24 mouse cellular contexts compared by ENCODE assay signal in genomic region chr11:3973081-3973480, GRCm38 (mm10). TPM values are rescaled to one million over a fixed set of nuclear protein-coding genes. Genes with fewer than 3 reads are reported as not detected.
DNase-seq lines count a peak whose midpoint lies in the region; ATAC-seq lines count a peak whose summit lies in the region.
"Had no signal": no experiment of that assay in that cellular context is flagged by ENCODE, and none has a peak within 500 bp of the region (broad histone marks: within the 10 kb centered on the region; RNA-seq: fewer than 3 reads in every experiment).

No protein-coding gene starts in this region.

- H3K27ac ChIP-seq in forebrain, embryonic 11.5 days (ENCODE audit: low read depth, low read length), result no peak overlapping the region
- H3K27ac ChIP-seq in forebrain, embryonic 15.5 days (replicated peaks), result no peak overlapping the region
- H3K27ac ChIP-seq: embryonic facial prominence, embryonic 13.5 days; embryonic facial prominence, embryonic 15.5 days; forebrain, embryonic 10.5 days; forebrain, embryonic 13.5 days had no signal

- H3K4me3 ChIP-seq in forebrain, embryonic 11.5 days (ENCODE audit: low read depth, low read length), result no peak overlapping the region
- no peak overlapping the region for H3K4me3 ChIP-seq in forebrain, embryonic 15.5 days
- H3K4me3 ChIP-seq: embryonic facial prominence, embryonic 13.5 days; embryonic facial prominence, embryonic 15.5 days; erythroblast, embryonic 14.5 days; forebrain, embryonic 10.5 days; forebrain, embryonic 13.5 days had no signal

- H3K4me1 ChIP-seq in forebrain, embryonic 11.5 days (replicated peaks; ENCODE audit: control insufficient read depth, insufficient read depth, low read length), result no peaks in the 10 kb centered on the region
- H3K4me1 ChIP-seq in forebrain, embryonic 15.5 days, result no peaks in the 10 kb centered on the region
- H3K4me1 ChIP-seq: embryonic facial prominence, embryonic 13.5 days; embryonic facial prominence, embryonic 15.5 days; forebrain, embryonic 13.5 days had no signal

- no peaks in the 10 kb centered on the region for H3K27me3 ChIP-seq in forebrain, embryonic 11.5 days (ENCODE audit: control insufficient read depth, insufficient read depth, low read length)
- no peaks in the 10 kb centered on the region for H3K27me3 ChIP-seq in forebrain, embryonic 15.5 days
- H3K27me3 ChIP-seq: embryonic facial prominence, embryonic 13.5 days; embryonic facial prominence, embryonic 15.5 days; forebrain, embryonic 13.5 days had no signal

- peak; percentile 31 for DNase-seq in forebrain, embryonic 11.5 days (ENCODE audit: low spot score)
- DNase-seq in kidney, adult 9 months, result peak; percentile 4
- DNase-seq in kidney, postnatal 14 days, result no peak
- DNase-seq in urinary bladder, postnatal 14 days (ENCODE audit: low spot score), result peak; percentile 1
- no peak for DNase-seq in urinary bladder, postnatal 25 days (ENCODE audit: low spot score)
- DNase-seq: adrenal gland, adult 2 months; adrenal gland, postnatal 10 days; adrenal gland, postnatal 25 days; cerebellum, adult 11 months; cerebellum, adult 18-20 months; cerebellum, adult 8-10 months; cerebellum, postnatal 10 days; cerebellum, postnatal 25 days; embryo, embryonic 11 days had no signal

- H3K36me3 ChIP-seq in forebrain, embryonic 11.5 days (ENCODE audit: control insufficient read depth, insufficient read depth, low read length), result peaks cover 14% of the 10 kb centered on the region
- H3K36me3 ChIP-seq in forebrain, embryonic 15.5 days, result peaks cover 92% of the 10 kb centered on the region

- 96% methylated on average over 7 of the region's 7 CpGs for WGBS in forebrain, embryonic 11.5 days
- 96% methylated on average over 7 of the region's 7 CpGs for WGBS in forebrain, embryonic 15.5 days

- no peak for ATAC-seq in forebrain, embryonic 11.5 days (replicated peaks; ENCODE audit: low FRiP score)
- no peak for ATAC-seq in forebrain, embryonic 15.5 days (replicated peaks)
- ATAC-seq: forebrain, embryonic 13.5 days; forebrain, embryonic 16.5 days had no signal

- H3K9ac ChIP-seq in forebrain, embryonic 11.5 days (ENCODE audit: low read length), result no peak overlapping the region
- no peak overlapping the region for H3K9ac ChIP-seq in forebrain, embryonic 15.5 days (replicated peaks)
- H3K9ac ChIP-seq: embryonic facial prominence, embryonic 13.5 days; embryonic facial prominence, embryonic 15.5 days; forebrain, embryonic 13.5 days had no signal

- H3K9me3 ChIP-seq in forebrain, embryonic 11.5 days (ENCODE audit: control insufficient read depth, low read length), result no peaks in the 10 kb centered on the region
- no peaks in the 10 kb centered on the region for H3K9me3 ChIP-seq in forebrain, embryonic 15.5 days
- H3K9me3 ChIP-seq: embryonic facial prominence, embryonic 13.5 days; embryonic facial prominence, embryonic 15.5 days; forebrain, embryonic 10.5 days; forebrain, embryonic 13.5 days had no signal

- H3K4me2 ChIP-seq in forebrain, embryonic 11.5 days (ENCODE audit: low read depth, low read length, severe bottlenecking), result no peak overlapping the region
- H3K4me2 ChIP-seq in forebrain, embryonic 15.5 days (replicated peaks), result no peak overlapping the region
- H3K4me2 ChIP-seq: embryonic facial prominence, embryonic 13.5 days; embryonic facial prominence, embryonic 15.5 days; forebrain, embryonic 13.5 days had no signal

RNA-seq across cellular contexts. Expression of gene 4930556J24Rik, which starts 3.5 kb away (rescaled TPM):
- polyA plus RNA-seq in forebrain, embryonic 11.5 days (2014; fragmentation: Nextera tagmentation; extraction: Ambion mirVana), result 0.31 TPM in 1 of 2 replicates, not detected in the other
- not detected in 2 replicates for polyA plus RNA-seq in forebrain, embryonic 15.5 days (2015; fragmentation: Nextera tagmentation; extraction: Ambion mirVana)
- polyA plus RNA-seq: adrenal gland, adult 2 months; brain, embryonic 14.5 days; embryonic facial prominence, embryonic 11.5 days; erythroblast, embryonic 14.5 days; forebrain, embryonic 13.5 days had no signal

RNA-seq across cellular contexts. Expression of gene Pes1, which starts 9.3 kb away (rescaled TPM):
- 82.9 and 90.4 TPM in 2 replicates for polyA plus RNA-seq in forebrain, embryonic 11.5 days (2014; fragmentation: Nextera tagmentation; extraction: Ambion mirVana)
- 70.5 and 71.6 TPM in 2 replicates for polyA plus RNA-seq in forebrain, embryonic 15.5 days (2015; fragmentation: Nextera tagmentation; extraction: Ambion mirVana)

RNA-seq across cellular contexts. Expression of gene Gal3st1, which starts 10.4 kb away (rescaled TPM):
- polyA plus RNA-seq in forebrain, embryonic 11.5 days (2014; fragmentation: Nextera tagmentation; extraction: Ambion mirVana), result 0.41 and 0.57 TPM in 2 replicates
- polyA plus RNA-seq in forebrain, embryonic 15.5 days (2015; fragmentation: Nextera tagmentation; extraction: Ambion mirVana), result 1.5 and 2.0 TPM in 2 replicates
- polyA plus RNA-seq: erythroblast, embryonic 14.5 days had no signal

RNA-seq across cellular contexts. Expression of gene Tcn2, which starts 41.1 kb away (rescaled TPM):
- polyA plus RNA-seq in forebrain, embryonic 11.5 days (2014; fragmentation: Nextera tagmentation; extraction: Ambion mirVana), result 23.1 and 26.0 TPM in 2 replicates
- polyA plus RNA-seq in forebrain, embryonic 15.5 days (2015; fragmentation: Nextera tagmentation; extraction: Ambion mirVana), result 14.1 and 15.3 TPM in 2 replicates

RNA-seq across cellular contexts. Expression of gene Sec14l4, which starts 58.2 kb away (rescaled TPM):
- 0.29 TPM in 1 of 2 replicates, not detected in the other for polyA plus RNA-seq in forebrain, embryonic 11.5 days (2014; fragmentation: Nextera tagmentation; extraction: Ambion mirVana)
- polyA plus RNA-seq in forebrain, embryonic 15.5 days (2015; fragmentation: Nextera tagmentation; extraction: Ambion mirVana), result not detected in 2 replicates
- polyA plus RNA-seq: brain, embryonic 14.5 days; C2C12; embryonic facial prominence, embryonic 11.5 days; erythroblast, embryonic 14.5 days; forebrain, embryonic 10.5 days; forebrain, embryonic 13.5 days; forebrain, embryonic 16.5 days had no signal

Comparison
In these comparisons a context has a peak if more than half of its experiments do, and no peak if none do; other contexts are left out.
1. DNase-seq: peak in forebrain, embryonic 11.5 days (single experiment), kidney, adult 9 months (single experiment) and urinary bladder, postnatal 14 days (single experiment); none in kidney, postnatal 14 days (single experiment) and urinary bladder, postnatal 25 days (single experiment).